Mouse (Mus musculus): Measurements from ENCODE around the gene Cdkn3.

DNA sequence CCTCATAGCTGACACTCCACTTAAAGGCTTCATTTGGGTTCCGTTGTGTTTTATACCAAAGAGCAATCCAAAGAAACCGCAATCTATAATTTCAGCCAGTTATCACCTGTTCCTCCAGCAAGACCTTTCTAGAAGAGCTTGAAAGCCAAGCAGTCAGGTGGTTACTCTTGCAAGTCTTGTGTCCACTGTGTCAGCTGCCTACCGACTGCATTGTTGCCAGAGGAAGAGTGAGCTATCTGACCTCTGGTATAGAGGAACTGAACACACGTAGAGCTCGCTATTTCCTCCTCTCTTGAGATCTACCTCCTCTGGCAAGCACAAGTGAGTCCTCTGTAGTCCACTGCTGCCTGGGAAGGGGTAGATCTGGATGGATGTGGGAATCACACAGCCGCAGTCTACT is 845 bp downstream of the Cdkn3 start:
- TF ChIP-seq CTCF (IDR thresholded peaks at IDR 0.05; ENCODE audit: control insufficient read depth, insufficient read depth, insufficient replicate concordance, low read depth, low read length), result no peak
- no peak for TF ChIP-seq POLR2A (IDR thresholded peaks at IDR 0.05; ENCODE audit: control insufficient read depth, low read depth, low read length)
